Mouse (Mus musculus) ES-Bruce4 (cell line): ENCODE data around the gene Pip4k2a.

Experiments
- CTCF ChIP-seq: IDR thresholded peaks from one replicate; pipeline ENCODE4 v1.8.1; 2011; ENCODE audit warnings: low read depth, low read length
- EP300 ChIP-seq: IDR thresholded peaks from 2 replicates; pipeline ENCODE4 v1.6.1; 2011; ENCODE audit warnings: low read depth, low read length; ENCODE audit not compliant: insufficient read depth

GRCm38 (mm10) chr2:18903301-18904068, 94.4 kb downstream of the Pip4k2a start:
- TF ChIP-seq CTCF, result no peak
- TF ChIP-seq EP300, result no peak
